Mouse (Mus musculus) CH12.LX (cell line): Measurements from ENCODE around the gene Manbal. TPM values are rescaled to one million over a fixed set of nuclear protein-coding genes. Genes with fewer than 3 reads are reported as not detected.

ENCODE experiments used
- DNase-seq: peaks from one replicate; pipeline ENCODE4 v3.0.0-alpha.2; 2013; ENCODE audit errors: extremely low read depth
- H3K27ac ChIP-seq: 2 replicates; pipeline ENCODE4 v1.5.1; 2012; ENCODE audit warnings: low read depth, mild to moderate bottlenecking, control low read depth, moderate library complexity; ENCODE audit not compliant: insufficient read depth
- H3K27me3 ChIP-seq: replicated peaks from 2 replicates; pipeline ENCODE3; 2012; ENCODE audit warnings: inconsistent platforms
- H3K36me3 ChIP-seq, 2 experiments: replicated peaks in 1 of 2; 2 replicates each; pipeline versions ENCODE3 to v1.6.1; 2012; ENCODE audit warnings: inconsistent platforms in 1 of 2, low read length in 1 of 2, mild to moderate bottlenecking in 1 of 2, mixed read lengths in 1 of 2, moderate library complexity in 1 of 2; ENCODE audit not compliant: control insufficient read depth in 1 of 2, insufficient read depth in 1 of 2
- H3K4me1 ChIP-seq, 2 experiments: 2 replicates each; pipeline ENCODE4 v1.6.1; 2012; ENCODE audit warnings: inconsistent platforms in 1 of 2, moderate library complexity in 1 of 2; ENCODE audit not compliant: insufficient read depth in 2 of 2, control insufficient read depth in 1 of 2
- H3K4me2 ChIP-seq: 2 replicates; pipeline ENCODE4 v1.6.1; 2012; ENCODE audit warnings: low read depth, mild to moderate bottlenecking, control low read depth; ENCODE audit not compliant: poor library complexity, insufficient read depth, severe bottlenecking
- H3K4me3 ChIP-seq, 3 experiments: fragments of 150-350 bp in 1 of 3; sonication (generic) in 1 of 3; replicated peaks in 1 of 3; 2 replicates each; pipeline versions ENCODE3 to v1.5.1; 2011 to 2012; ENCODE audit warnings: low read depth in 2 of 3, low read length in 2 of 3, mild to moderate bottlenecking in 2 of 3, moderate library complexity in 2 of 3, control low read depth in 1 of 3, improper control_type of control experiment in 1 of 3, inconsistent platforms in 1 of 3, mixed read lengths in 1 of 3; ENCODE audit not compliant: poor library complexity in 1 of 3
- H3K79me2 ChIP-seq: replicated peaks from 2 replicates; pipeline ENCODE4 v1.6.1; 2012; ENCODE audit warnings: mild to moderate bottlenecking, moderate library complexity; ENCODE audit not compliant: control insufficient read depth, poor library complexity, insufficient read depth, severe bottlenecking; ENCODE audit errors: extremely low read depth
- H3K9ac ChIP-seq: 2 replicates; pipeline ENCODE4 v1.6.1; 2012; ENCODE audit warnings: low read depth, mild to moderate bottlenecking, control low read depth, moderate library complexity; ENCODE audit not compliant: insufficient read depth
- H3K9me3 ChIP-seq: replicated peaks from 2 replicates; pipeline ENCODE3; 2012; ENCODE audit warnings: low read length, inconsistent platforms, mixed read lengths
- BHLHE40 ChIP-seq: IDR thresholded peaks from 2 replicates; pipeline ENCODE4 v1.6.1; 2011; ENCODE audit warnings: mild to moderate bottlenecking, low read depth, low read length, improper control_type of control experiment
- CHD1 ChIP-seq: IDR thresholded peaks from 2 replicates; pipeline ENCODE4 v1.6.1; 2012; ENCODE audit warnings: low read depth, low read length, improper control_type of control experiment, inconsistent platforms
- CHD2 ChIP-seq: IDR thresholded peaks from 2 replicates; pipeline ENCODE4 v1.6.1; 2011; ENCODE audit warnings: low read length, improper control_type of control experiment
- CTCF ChIP-seq, 2 experiments: IDR thresholded peaks in 1 of 2; conservative IDR thresholded peaks in 1 of 2; 2 replicates each; pipeline ENCODE4 v1.5.1; 2011 to 2012; ENCODE audit warnings: low read depth in 2 of 2, low read length in 2 of 2, improper control_type of control experiment in 1 of 2, inconsistent platforms in 1 of 2, mild to moderate bottlenecking in 1 of 2, moderate library complexity in 1 of 2
- ELF1 ChIP-seq: IDR thresholded peaks from 2 replicates; pipeline ENCODE4 v1.6.1; 2014; ENCODE audit warnings: low read depth, mild to moderate bottlenecking, inconsistent platforms, low read length, improper control_type of control experiment
- EP300 ChIP-seq: IDR thresholded peaks from 2 replicates; pipeline ENCODE4 v1.6.1; 2011; ENCODE audit warnings: low read length, improper control_type of control experiment
- GABPA ChIP-seq: IDR thresholded peaks from 2 replicates; pipeline ENCODE4 v1.6.1; 2012; ENCODE audit warnings: low read depth, low read length, improper control_type of control experiment, inconsistent platforms; ENCODE audit not compliant: insufficient replicate concordance
- HCFC1 ChIP-seq: IDR thresholded peaks from 2 replicates; pipeline ENCODE4 v1.6.1; 2012; ENCODE audit warnings: low read depth, mild to moderate bottlenecking, inconsistent platforms, low read length, improper control_type of control experiment
- IRF4 ChIP-seq: IDR thresholded peaks from 2 replicates; pipeline ENCODE4 v1.6.1; 2014; ENCODE audit warnings: low read depth, mild to moderate bottlenecking, inconsistent platforms, low read length, improper control_type of control experiment
- JUN ChIP-seq: IDR thresholded peaks from 2 replicates; pipeline ENCODE4 v1.6.1; 2011; ENCODE audit warnings: low read depth, mild to moderate bottlenecking, low read length, improper control_type of control experiment, moderate library complexity; ENCODE audit not compliant: insufficient read depth
- JUND ChIP-seq: conservative IDR thresholded peaks from 2 replicates; pipeline ENCODE4 v1.6.1; 2011; ENCODE audit warnings: low read depth, low read length, improper control_type of control experiment
- MAFK ChIP-seq: IDR thresholded peaks from 2 replicates; pipeline ENCODE4 v1.6.1; 2011; ENCODE audit warnings: low read length, improper control_type of control experiment; ENCODE audit not compliant: insufficient replicate concordance
- MAZ ChIP-seq: IDR thresholded peaks from 2 replicates; pipeline ENCODE4 v1.6.1; 2012; ENCODE audit warnings: low read depth, mild to moderate bottlenecking, inconsistent platforms, low read length, improper control_type of control experiment, moderate library complexity
- MXI1 ChIP-seq: IDR thresholded peaks from 2 replicates; pipeline ENCODE4 v1.6.1; 2011; ENCODE audit warnings: mild to moderate bottlenecking, low read depth, low read length, improper control_type of control experiment
- MYC ChIP-seq: IDR thresholded peaks from 2 replicates; pipeline ENCODE4 v1.6.1; 2011; ENCODE audit warnings: low read depth, mild to moderate bottlenecking, improper control_type of control experiment, low read length
- NELFE ChIP-seq: IDR thresholded peaks from 2 replicates; pipeline ENCODE4 v1.6.1; 2011; ENCODE audit warnings: low read depth, low read length, improper control_type of control experiment
- PAX5 ChIP-seq: IDR thresholded peaks from 2 replicates; pipeline ENCODE4 v1.6.1; 2012; ENCODE audit warnings: low read length, inconsistent platforms, mixed read lengths
- RCOR1 ChIP-seq: conservative IDR thresholded peaks from 2 replicates; pipeline ENCODE4 v1.6.1; 2012; ENCODE audit warnings: low read depth, mild to moderate bottlenecking, inconsistent platforms, low read length, improper control_type of control experiment
- SIN3A ChIP-seq: IDR thresholded peaks from 2 replicates; pipeline ENCODE4 v1.6.1; 2012; ENCODE audit warnings: low read length, improper control_type of control experiment, inconsistent platforms
- SMC3 ChIP-seq: IDR thresholded peaks from 2 replicates; pipeline ENCODE4 v1.6.1; 2011; ENCODE audit warnings: low read depth, low read length, improper control_type of control experiment
- UBTF ChIP-seq: IDR thresholded peaks from 2 replicates; pipeline ENCODE4 v1.6.1; 2012; ENCODE audit warnings: low read depth, mild to moderate bottlenecking, inconsistent platforms, low read length, improper control_type of control experiment, moderate library complexity
- ZC3H11A ChIP-seq: IDR thresholded peaks from 2 replicates; pipeline ENCODE4 v1.6.1; 2012; ENCODE audit warnings: low read depth, mild to moderate bottlenecking, inconsistent platforms, low read length, improper control_type of control experiment
- ZKSCAN1 ChIP-seq: IDR thresholded peaks from 2 replicates; pipeline ENCODE4 v1.6.1; 2012; ENCODE audit warnings: low read depth, inconsistent platforms, low read length, improper control_type of control experiment, borderline replicate concordance
- ZMIZ1 ChIP-seq: IDR thresholded peaks from 2 replicates; pipeline ENCODE4 v1.6.1; 2012; ENCODE audit warnings: low read depth, mild to moderate bottlenecking, inconsistent platforms, low read length, improper control_type of control experiment
- dilution Hi-C: fragments of 300-500 bp; cut with MboI; formaldehyde crosslinking; loops from 2 replicates; pipeline ENCODE4 v1.14.3; 2020; ENCODE audit warnings: low sequenced_read_pairs; ENCODE audit not compliant: extremely low pct_unique_long_range_greater_than_20kb, extremely low pct_ligation_motif_present
- in situ Hi-C: fragments of 300-500 bp; cut with MboI; formaldehyde crosslinking; loops from 3 replicates; pipeline ENCODE4 v1.14.3; 2019; ENCODE audit warnings: low sequenced_read_pairs, low pct_ligation_motif_present, low pct_unique_long_range_greater_than_20kb, mixed read lengths
- polyA plus RNA-seq: library from polyadenylated mRNA; unstranded; fragments of >175 nt; gene quantifications from 2 replicates; pipeline ENCODE4 v1.2.1, GENCODE M21; 2012; ENCODE audit warnings: low read depth; ENCODE audit not compliant: insufficient read length
- total RNA-seq, 2 experiments: library from RNA; depleted of rRNA; stranded (reverse); fragments of 300-350 nt in 1 of 2; fragments of >200 nt in 1 of 2; gene quantifications; 2 replicates each; pipeline ENCODE4 v1.2.3; 2012 to 2014

The Manbal gene
- total and polyA plus RNA-seq, 3 experiments: 13.7 to 29.4 (median 17.0) TPM

DNA sequence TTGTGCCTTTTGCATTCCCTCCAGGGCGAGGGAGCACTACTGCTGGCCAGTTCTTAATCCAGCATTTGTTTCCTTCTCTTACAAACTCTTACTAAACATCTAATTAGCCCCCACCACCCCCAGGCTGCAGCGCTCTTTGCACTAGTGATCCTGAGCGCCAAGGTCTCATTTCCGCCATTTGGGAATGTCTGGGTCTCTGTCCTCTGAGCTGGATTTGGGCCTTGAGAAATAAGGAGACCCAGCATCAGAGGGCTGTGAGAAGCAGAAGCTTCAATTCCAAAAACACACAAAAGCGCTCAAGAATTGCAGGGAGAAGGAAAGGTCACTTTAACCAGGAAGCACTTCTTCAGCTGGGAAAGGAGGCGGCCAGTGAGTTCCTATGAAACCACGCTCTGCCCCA, 27.9 kb upstream of the Manbal start:
- no peaks in the 10 kb centered on the region for H3K9me3 ChIP-seq
- H3K4me1 ChIP-seq: peaks cover 0 to 3% of the 10 kb centered on the region in 2 experiments; a peak in 2 of 4 replicates
- H3K4me2 ChIP-seq: no peak overlapping the region
- no peaks in the 10 kb centered on the region for H3K79me2 ChIP-seq
- in situ Hi-C loops: loop anchor here (5.0 to 10.0 kb wide), 2 partner anchors 123 to 135 kb away; partner anchors contain the start of gene Rbl1
- dilution Hi-C loops: no loop called here
- no peak overlapping the region for H3K27ac ChIP-seq
- H3K27me3 ChIP-seq: peaks cover 34% of the 10 kb centered on the region
- no peak overlapping the region for H3K9ac ChIP-seq
- no peak overlapping the region for H3K4me3 ChIP-seq
- H3K36me3 ChIP-seq: no peaks in the 10 kb centered on the region
- no peak for DNase-seq
- TF ChIP-seq MAZ (no peak), HCFC1 (no peak)

DNA sequence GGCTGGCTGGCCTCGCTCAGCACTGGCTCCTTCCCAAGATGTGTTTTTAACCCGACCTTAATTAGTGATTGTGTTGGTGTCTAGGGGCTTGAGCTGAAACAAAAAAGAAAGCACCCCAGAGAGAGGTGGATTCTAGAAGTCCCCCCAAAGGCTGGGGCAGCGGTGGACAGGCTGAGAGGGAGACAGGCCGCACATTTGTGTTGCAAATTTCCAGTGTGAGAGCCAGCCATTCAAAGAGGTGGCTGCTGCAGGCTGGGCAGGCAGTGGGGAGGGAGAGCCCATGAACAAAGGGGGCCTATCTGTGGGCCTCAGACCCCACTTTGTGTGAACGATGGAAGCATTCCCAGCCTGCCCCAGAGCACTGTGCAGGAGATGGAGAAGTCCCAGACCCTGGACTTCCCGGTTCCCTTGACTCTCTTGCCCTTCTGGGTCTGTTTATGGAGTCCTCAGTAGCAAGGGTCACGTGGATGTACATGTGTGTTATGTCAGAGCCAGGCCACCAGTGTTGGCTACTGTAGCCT, 27.1 kb upstream of the Manbal start:
- Histone ChIP-seq H3K27me3 (peaks cover 40% of the 10 kb centered on the region), H3K9ac (no peak overlapping the region), H3K9me3 (no peaks in the 10 kb centered on the region), H3K36me3 (no peaks in the 10 kb centered on the region), H3K79me2 (no peaks in the 10 kb centered on the region), H3K4me3 (no peak overlapping the region), H3K27ac (no peak overlapping the region), H3K4me2 (no peak overlapping the region), H3K4me1 (peaks cover 0 to 3% of the 10 kb centered on the region in 2 experiments; a peak in 2 of 4 replicates)
- DNase-seq: no peak
- TF ChIP-seq SMC3 (no peak), EP300 (no peak), UBTF (no peak)
- dilution Hi-C loops: no loop called here
- in situ Hi-C loops: loop anchor here (5.0 kb wide), 1 partner anchor 232 kb away; the partner anchor contains the start of gene Blcap

DNA sequence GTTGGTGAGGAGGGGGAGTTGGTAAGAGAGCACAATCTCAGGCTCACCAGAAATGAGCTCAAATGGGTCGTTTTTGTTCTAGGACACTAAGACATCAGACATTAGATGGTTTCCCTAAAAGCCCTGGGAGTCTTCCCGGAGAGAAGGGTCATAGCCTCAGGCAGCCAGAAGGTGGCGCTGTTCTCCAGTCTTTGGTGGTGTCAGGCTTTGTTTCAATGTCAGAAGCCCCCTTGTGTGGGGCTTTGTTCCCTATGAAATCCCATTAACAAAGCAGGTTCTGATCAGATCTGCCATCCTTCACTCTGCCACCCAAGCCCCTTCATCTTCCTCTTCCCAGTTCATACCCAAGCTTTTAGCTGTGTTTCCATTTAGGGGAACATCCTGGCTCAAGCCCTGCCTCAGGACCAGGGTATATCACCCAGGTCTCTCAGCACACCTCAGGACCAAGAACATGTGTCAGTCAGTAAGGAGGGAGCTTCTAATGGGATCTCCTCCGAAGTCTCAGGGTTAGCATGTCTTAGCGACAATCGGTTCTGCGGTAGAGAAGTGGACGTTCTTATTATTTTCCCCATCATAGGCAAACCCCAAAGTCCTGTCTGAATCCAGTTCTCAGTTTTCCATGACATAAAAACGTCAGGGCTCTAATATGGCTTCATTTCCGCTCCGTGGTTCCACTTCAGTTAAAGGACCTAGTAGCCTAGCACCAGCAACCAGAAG, 25.7 kb upstream of the Manbal start:
- in situ Hi-C loops: loop anchor here (5.0 kb wide), 1 partner anchor 231 kb away; the partner anchor contains the start of gene Blcap
- dilution Hi-C loops: no loop called here
- Histone ChIP-seq H3K27ac (no peak overlapping the region), H3K4me3 (no peak overlapping the region), H3K9me3 (no peaks in the 10 kb centered on the region), H3K4me1 (peaks cover 0 to 3% of the 10 kb centered on the region in 2 experiments; a peak in 2 of 4 replicates), H3K4me2 (no peak overlapping the region), H3K27me3 (peaks cover 54% of the 10 kb centered on the region), H3K36me3 (no peaks in the 10 kb centered on the region), H3K9ac (no peak overlapping the region), H3K79me2 (no peaks in the 10 kb centered on the region)
- peak; percentile 52 for DNase-seq
- TF ChIP-seq SIN3A (no peak), ZKSCAN1 (no peak), ZC3H11A (peak; percentile 81), MAFK (no peak), IRF4 (peak; percentile 33; the same call in 1 of the 2 replicates), JUND (0 out of 2 replicates have a peak, but pooled peaks have one; percentile 18), JUN (no peak), RCOR1 (no peak), PAX5 (no peak), ELF1 (no peak), GABPA (no peak), BHLHE40 (peak; percentile 41; the same call in 1 of the 2 replicates), MXI1 (no peak), CHD1 (no peak), CTCF (conservative IDR thresholded peaks at IDR 0.05 in 1 of 2, IDR thresholded peaks at IDR 0.05 in 1 of 2; ENCODE audit: low read depth in 2 of 2, low read length in 2 of 2) (peak; percentile 93 to 94), MYC (no peak), SMC3 (peak; percentile 93), ZMIZ1 (no peak), NELFE (peak; percentile 50; the same call in 1 of the 2 replicates), CHD2 (no peak)
